Mouse (Mus musculus) hindbrain, embryonic 13.5 days (tissue): ENCODE measurements at regions not wholly inside any gene's neighbourhood (a gene's known extent, or its start where the extent isn't known, plus 50 kb on each side); places are given as distances from the start of the nearest gene placed in this dataset.

Experiments
- ATAC-seq: fragments of 200-750 bp; cut with Nextera tagmentation; 2 replicates; pipeline ENCODE4 v1.8.0; 2017; ENCODE audit warnings: moderate TSS enrichment; ENCODE audit not compliant: low FRiP score
- H3K27ac ChIP-seq: fragments of 300-500 bp; sonication (generic); 2 replicates; pipeline ENCODE4 v1.5.1; 2015; ENCODE audit warnings: inconsistent platforms, mild to moderate bottlenecking, moderate library complexity
- H3K27me3 ChIP-seq: fragments of 300-500 bp; sonication (generic); 2 replicates; pipeline ENCODE4 v1.6.1; 2015; ENCODE audit warnings: mild to moderate bottlenecking, inconsistent platforms
- H3K36me3 ChIP-seq: fragments of 300-500 bp; sonication (generic); 2 replicates; pipeline ENCODE4 v1.6.1; 2015; ENCODE audit warnings: mild to moderate bottlenecking, inconsistent platforms
- H3K4me1 ChIP-seq: fragments of 300-500 bp; sonication (generic); replicated peaks from 2 replicates; pipeline ENCODE4 v1.6.1; 2015; ENCODE audit warnings: inconsistent platforms
- H3K4me2 ChIP-seq: fragments of 300-500 bp; sonication (generic); 2 replicates; pipeline ENCODE4 v1.6.1; 2015; ENCODE audit warnings: inconsistent platforms, mild to moderate bottlenecking, moderate library complexity
- H3K4me3 ChIP-seq: fragments of 300-500 bp; sonication (generic); 2 replicates; pipeline ENCODE4 v1.5.1; 2015; ENCODE audit warnings: mild to moderate bottlenecking, inconsistent platforms
- H3K9ac ChIP-seq: fragments of 300-500 bp; sonication (generic); 2 replicates; pipeline ENCODE4 v1.6.1; 2015; ENCODE audit warnings: mild to moderate bottlenecking, inconsistent platforms
- H3K9me3 ChIP-seq: fragments of 300-500 bp; sonication (generic); 2 replicates; pipeline ENCODE4 v1.6.1; 2016; ENCODE audit warnings: inconsistent platforms
- WGBS: fragments of 180-500 bp; shearing (Covaris S2); methylation state at CpG from one replicate; pipeline ENCODE4 v1.1.7; 2015; 5-methylcytosine and 5-hydroxymethylcytosine counted together

GRCm38 (mm10) chr7:37335212-37335611 is 438.2 kb downstream of the Zfp536 start:
- Histone ChIP-seq H3K27ac (no peak overlapping the region), H3K27me3 (0 out of 2 replicates have a peak, but pooled peaks cover 9% of the 10 kb centered on the region), H3K36me3 (no peaks in the 10 kb centered on the region), H3K9me3 (no peaks in the 10 kb centered on the region), H3K4me1 (peaks cover 45% of the 10 kb centered on the region), H3K4me3 (no peak overlapping the region), H3K4me2 (no peak overlapping the region), H3K9ac (no peak overlapping the region)
- WGBS = 59% methylated on average over 7 of the region's 7 CpGs
- ATAC-seq = no peak

GRCm38 (mm10) chr7:37336171-37336850 is 437.1 kb downstream of the Zfp536 start:
- Histone ChIP-seq H3K36me3 (no peaks in the 10 kb centered on the region), H3K27me3 (0 out of 2 replicates have a peak, but pooled peaks cover 9% of the 10 kb centered on the region), H3K4me2 (peak overlapping the region; percentile 60), H3K9me3 (no peaks in the 10 kb centered on the region), H3K27ac (peak overlapping the region; percentile 85), H3K9ac (peak overlapping the region; percentile 71), H3K4me3 (peak overlapping the region; percentile 33), H3K4me1 (peaks cover 49% of the 10 kb centered on the region)
- ATAC-seq = no peak
- WGBS = 8% methylated on average over 12 of the region's 12 CpGs

- H3K4me2 ChIP-seq = peak overlapping the region; percentile 60
- H3K9ac ChIP-seq = peak overlapping the region; percentile 71
- peak overlapping the region; percentile 33 for H3K4me3 ChIP-seq
- H3K4me1 ChIP-seq = peaks cover 52% of the 10 kb centered on the region
- H3K36me3 ChIP-seq = no peaks in the 10 kb centered on the region
- 0 out of 2 replicates have a peak, but pooled peaks cover 9% of the 10 kb centered on the region for H3K27me3 ChIP-seq
- no peaks in the 10 kb centered on the region for H3K9me3 ChIP-seq
- ATAC-seq = peak; percentile 63
- peak overlapping the region; percentile 85 for H3K27ac ChIP-seq
- 5% methylated on average over 28 of the region's 28 CpGs for WGBS
Observed at GRCm38 (mm10) chr7:37336851-37337531, 436.4 kb downstream of the Zfp536 start.

- ATAC-seq = 0 out of 2 replicates have a peak, but pooled peaks have one; percentile 18
- peak overlapping the region; percentile 33 for H3K4me3 ChIP-seq
- peak overlapping the region; percentile 60 for H3K4me2 ChIP-seq
- no peaks in the 10 kb centered on the region for H3K9me3 ChIP-seq
- H3K27me3 ChIP-seq = 0 out of 2 replicates have a peak, but pooled peaks cover 9% of the 10 kb centered on the region
- peak overlapping the region; percentile 85 for H3K27ac ChIP-seq
- H3K4me1 ChIP-seq = peaks cover 56% of the 10 kb centered on the region
- H3K9ac ChIP-seq = peak overlapping the region; percentile 71
- H3K36me3 ChIP-seq = no peaks in the 10 kb centered on the region
- 51% methylated on average over 11 of the region's 11 CpGs for WGBS
Observed at GRCm38 (mm10) chr7:37337616-37338015, 435.8 kb downstream of the Zfp536 start.

- Histone ChIP-seq H3K36me3 (no peaks in the 10 kb centered on the region), H3K4me3 (no peak overlapping the region), H3K4me1 (peaks cover 60% of the 10 kb centered on the region), H3K9me3 (no peaks in the 10 kb centered on the region), H3K9ac (peak overlapping the region; percentile 71; the same call in 1 of the 2 replicates), H3K27ac (peak overlapping the region; percentile 85), H3K27me3 (0 out of 2 replicates have a peak, but pooled peaks cover 9% of the 10 kb centered on the region), H3K4me2 (peak overlapping the region; percentile 13; the same call in 1 of the 2 replicates)
- 22% methylated on average over 11 of the region's 11 CpGs for WGBS
- no peak for ATAC-seq
Observed at GRCm38 (mm10) chr7:37338067-37338501, 435.4 kb downstream of the Zfp536 start.

- H3K9me3 ChIP-seq = no peaks in the 10 kb centered on the region
- H3K27me3 ChIP-seq = 0 out of 2 replicates have a peak, but pooled peaks cover 7% of the 10 kb centered on the region
- H3K4me3 ChIP-seq = peak overlapping the region; percentile 35
- peak overlapping the region; percentile 67 for H3K4me2 ChIP-seq
- peak overlapping the region; percentile 72 for H3K9ac ChIP-seq
- no peaks in the 10 kb centered on the region for H3K36me3 ChIP-seq
- ATAC-seq = peak; percentile 46
- 12% methylated on average over 11 of the region's 11 CpGs for WGBS
- peak overlapping the region; percentile 82 for H3K27ac ChIP-seq
- peaks cover 63% of the 10 kb centered on the region for H3K4me1 ChIP-seq
Observed at GRCm38 (mm10) chr7:37342613-37343012, 430.8 kb downstream of the Zfp536 start.

GRCm38 (mm10) chr7:37343021-37343593 is 430.3 kb downstream of the Zfp536 start:
- H3K4me1 ChIP-seq = peaks cover 58% of the 10 kb centered on the region
- no peaks in the 10 kb centered on the region for H3K36me3 ChIP-seq
- no peaks in the 10 kb centered on the region for H3K9me3 ChIP-seq
- peak overlapping the region; percentile 82 for H3K27ac ChIP-seq
- H3K4me2 ChIP-seq = peak overlapping the region; percentile 67
- peak overlapping the region; percentile 35 for H3K4me3 ChIP-seq
- WGBS = 12% methylated on average over 23 of the region's 23 CpGs
- H3K27me3 ChIP-seq = 0 out of 2 replicates have a peak, but pooled peaks cover 7% of the 10 kb centered on the region
- peak; percentile 75 for ATAC-seq
- H3K9ac ChIP-seq = peak overlapping the region; percentile 72

GRCm38 (mm10) chr7:37343691-37344233 is 429.7 kb downstream of the Zfp536 start:
- H3K4me2 ChIP-seq = peak overlapping the region; percentile 67
- H3K4me3 ChIP-seq = peak overlapping the region; percentile 35; the same call in 1 of the 2 replicates
- no peaks in the 10 kb centered on the region for H3K36me3 ChIP-seq
- H3K27ac ChIP-seq = peak overlapping the region; percentile 60
- 18% methylated on average over 18 of the region's 18 CpGs for WGBS
- peaks cover 51% of the 10 kb centered on the region for H3K4me1 ChIP-seq
- 0 out of 2 replicates have a peak, but pooled peaks cover 6% of the 10 kb centered on the region for H3K27me3 ChIP-seq
- H3K9me3 ChIP-seq = no peaks in the 10 kb centered on the region
- 0 out of 2 replicates have a peak, but pooled peaks have one; percentile 30 for ATAC-seq
- peak overlapping the region; percentile 46; the same call in 1 of the 2 replicates for H3K9ac ChIP-seq

- no peaks in the 10 kb centered on the region for H3K27me3 ChIP-seq
- under 1% methylated on average over 10 of the region's 10 CpGs for whole genome bisulfite sequencing
- peak; percentile 21; the same call in 1 of the 2 replicates for ATAC-seq
- no peak overlapping the region for H3K9ac ChIP-seq
- H3K4me2 ChIP-seq = no peak overlapping the region
- H3K4me1 ChIP-seq = peaks cover 45% of the 10 kb centered on the region
- no peak overlapping the region for H3K4me3 ChIP-seq
- H3K27ac ChIP-seq = peak overlapping the region; percentile 35; the same call in 1 of the 2 replicates
- no peaks in the 10 kb centered on the region for H3K36me3 ChIP-seq
- no peaks in the 10 kb centered on the region for H3K9me3 ChIP-seq
Observed at GRCm38 (mm10) chr7:37346041-37346440, 427.4 kb downstream of the Zfp536 start.

GRCm38 (mm10) chr7:37357647-37358395 is 415.6 kb downstream of the Zfp536 start:
- ATAC-seq = peak; percentile 64
- peak overlapping the region; percentile 8; the same call in 1 of the 2 replicates for H3K27ac ChIP-seq

GRCm38 (mm10) chr7:37358492-37358891 is 414.9 kb downstream of the Zfp536 start:
- Histone ChIP-seq H3K9ac (no peak overlapping the region), H3K4me1 (peaks cover 36% of the 10 kb centered on the region), H3K27me3 (0 out of 2 replicates have a peak, but pooled peaks cover 3% of the 10 kb centered on the region), H3K27ac (peak overlapping the region; percentile 8; the same call in 1 of the 2 replicates), H3K36me3 (no peaks in the 10 kb centered on the region), H3K4me3 (no peak overlapping the region), H3K4me2 (no peak overlapping the region), H3K9me3 (no peaks in the 10 kb centered on the region)
- ATAC-seq = no peak
- 60% methylated on average over 4 of the region's 4 CpGs for WGBS

More at GRCm38 (mm10) chr7:37357647-37358395, 415.6 kb downstream of the Zfp536 start:
- Histone ChIP-seq H3K4me3 (no peak overlapping the region), H3K9ac (peak overlapping the region; percentile 39; the same call in 1 of the 2 replicates), H3K27me3 (0 out of 2 replicates have a peak, but pooled peaks cover 3% of the 10 kb centered on the region), H3K9me3 (no peaks in the 10 kb centered on the region), H3K36me3 (no peaks in the 10 kb centered on the region), H3K4me1 (peaks cover 29% of the 10 kb centered on the region), H3K4me2 (no peak overlapping the region)
- WGBS = 20% methylated on average over 20 of the region's 21 CpGs
